Mouse (Mus musculus) midbrain, postnatal 0 days (tissue): ENCODE measurements around the gene Dnhd1. TPM values are rescaled to one million over a fixed set of nuclear protein-coding genes. Genes with fewer than 3 reads are reported as not detected.
"Not testable (repeated sequence)": the region's sequence is repeated elsewhere in the genome, so short reads cannot be mapped to it uniquely, and the experiment has no call there.

Experiments used
- ATAC-seq: fragments of 200-750 bp; cut with Nextera tagmentation; 2 replicates; pipeline ENCODE4 v1.8.0; 2017; ENCODE audit warnings: moderate number of reproducible peaks, mild to moderate bottlenecking, moderate TSS enrichment, moderate library complexity; ENCODE audit not compliant: low FRiP score
- DNase-seq: peaks from one replicate; pipeline ENCODE4 v3.0.0-alpha.2; 2015; ENCODE audit warnings: low spot score
- H3K27ac ChIP-seq: fragments of 300-500 bp; sonication (generic); 2 replicates; pipeline ENCODE4 v1.5.1; 2014; ENCODE audit warnings: low read depth, mild to moderate bottlenecking, low read length, mixed read lengths
- H3K27me3 ChIP-seq: fragments of 300-500 bp; sonication (generic); 2 replicates; pipeline ENCODE4 v1.6.1; 2014; ENCODE audit warnings: low read length, control low read depth, mixed read lengths; ENCODE audit not compliant: insufficient read depth
- H3K36me3 ChIP-seq: fragments of 300-500 bp; sonication (generic); 2 replicates; pipeline ENCODE4 v1.6.1; 2014; ENCODE audit warnings: low read length, control low read depth, mixed read lengths; ENCODE audit not compliant: insufficient read depth
- H3K4me1 ChIP-seq: fragments of 300-500 bp; sonication (generic); 2 replicates; pipeline ENCODE4 v1.6.1; 2014; ENCODE audit warnings: mild to moderate bottlenecking, control low read depth, antibody characterized with exemption, low read length, mixed read lengths; ENCODE audit not compliant: insufficient read depth
- H3K4me2 ChIP-seq: fragments of 300-500 bp; sonication (generic); 2 replicates; pipeline ENCODE4 v1.6.1; 2014; ENCODE audit warnings: low read depth, mild to moderate bottlenecking, low read length, mixed read lengths; ENCODE audit not compliant: poor library complexity, severe bottlenecking
- H3K4me3 ChIP-seq: fragments of 300-500 bp; sonication (generic); 2 replicates; pipeline ENCODE4 v1.5.1; 2014; ENCODE audit warnings: low read depth, mild to moderate bottlenecking, low read length, moderate library complexity
- H3K9ac ChIP-seq: fragments of 300-500 bp; sonication (generic); replicated peaks from 2 replicates; pipeline ENCODE4 v1.6.1; 2014; ENCODE audit warnings: mild to moderate bottlenecking, low read length, moderate library complexity, mixed read lengths; ENCODE audit not compliant: poor library complexity, severe bottlenecking
- H3K9me3 ChIP-seq: fragments of 300-500 bp; sonication (generic); 2 replicates; pipeline ENCODE4 v1.6.1; 2016; ENCODE audit warnings: low read length, control low read depth
- CTCF ChIP-seq: IDR thresholded peaks from 2 replicates; pipeline ENCODE4 v1.5.1; 2016; ENCODE audit warnings: antibody characterized with exemption, mild to moderate bottlenecking
- WGBS: fragments of 180-500 bp; shearing (Covaris S2); extraction: QIAGEN DNeasy Blood & Tissue Kit; methylation state at CpG from one replicate; pipeline ENCODE4 v1.1.7; 2014; 5-methylcytosine and 5-hydroxymethylcytosine counted together
- polyA plus RNA-seq: library from polyadenylated mRNA; unstranded; fragments of >200 nt; fragmentation: Nextera tagmentation; extraction: Ambion mirVana; gene quantifications from 2 replicates; pipeline ENCODE4 v1.2.1, GENCODE M21; 2015
- total RNA-seq: library from RNA; depleted of rRNA; stranded (reverse); fragments of >200 nt; gene quantifications from 2 replicates; pipeline ENCODE4 v1.2.3, GENCODE M21; 2014

Dnhd1 gene
- total and polyA plus RNA-seq, 2 experiments from 2014 or later, result 1.9 to 3.8 TPM

GRCm38 (mm10) chr7:105740089-105740795, 89.6 kb downstream of the Dnhd1 start:
- no peak for TF ChIP-seq CTCF
- 81% methylated on average over 13 of the region's 13 CpGs for WGBS
- H3K36me3 ChIP-seq, result peaks cover 14% of the 10 kb centered on the region; the same call in 1 of the 2 replicates

GRCm38 (mm10) chr7:105740851-105741250, 90.2 kb downstream of the Dnhd1 start:
- Histone ChIP-seq H3K27ac (no peak overlapping the region), H3K9ac (no peak overlapping the region), H3K27me3 (no peaks in the 10 kb centered on the region), H3K4me2 (no peak overlapping the region), H3K4me3 (no peak overlapping the region), H3K9me3 (no peaks in the 10 kb centered on the region), H3K36me3 (peaks cover 14% of the 10 kb centered on the region; the same call in 1 of the 2 replicates), H3K4me1 (peaks cover 6% of the 10 kb centered on the region; the same call in 1 of the 2 replicates)
- 88% methylated on average over 6 of the region's 6 CpGs for WGBS
- no peak for DNase-seq
- TF ChIP-seq CTCF, result no peak
- ATAC-seq, result no peak

More at GRCm38 (mm10) chr7:105740089-105740795, 89.6 kb downstream of the Dnhd1 start:
- Histone ChIP-seq H3K27ac (no peak overlapping the region), H3K4me2 (no peak overlapping the region), H3K9me3 (no peaks in the 10 kb centered on the region), H3K9ac (no peak overlapping the region), H3K4me3 (no peak overlapping the region), H3K4me1 (peaks cover 9% of the 10 kb centered on the region; the same call in 1 of the 2 replicates), H3K27me3 (no peaks in the 10 kb centered on the region)
- ATAC-seq, result no peak
- DNase-seq, result no peak

DNA sequence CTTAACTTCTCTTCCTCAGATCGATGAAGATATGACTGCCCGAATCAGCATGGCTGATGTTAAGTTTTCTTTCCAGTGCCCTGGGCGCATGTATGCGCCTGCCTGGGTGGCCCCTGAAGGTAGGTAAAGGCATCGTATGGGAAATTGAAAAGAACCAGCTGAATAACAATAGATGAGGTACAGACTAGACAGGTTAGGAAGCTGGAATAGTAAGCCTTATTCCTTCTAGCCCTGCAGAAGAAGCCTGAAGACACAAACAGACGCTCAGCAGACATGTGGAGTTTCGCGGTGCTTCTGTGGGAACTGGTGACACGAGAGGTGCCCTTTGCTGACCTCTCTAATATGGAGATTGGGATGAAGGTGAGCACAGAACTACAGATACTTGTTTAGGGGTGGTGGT, 91.4 kb downstream of the Dnhd1 start:
- Histone ChIP-seq H3K4me1 (peaks cover 6% of the 10 kb centered on the region; the same call in 1 of the 2 replicates), H3K27me3 (no peaks in the 10 kb centered on the region), H3K36me3 (peaks cover 19% of the 10 kb centered on the region), H3K27ac (no peak overlapping the region), H3K4me2 (no peak overlapping the region), H3K4me3 (no peak overlapping the region), H3K9me3 (no peaks in the 10 kb centered on the region), H3K9ac (no peak overlapping the region)
- no peak for ATAC-seq
- no peak for TF ChIP-seq CTCF
- DNase-seq, result no peak
- WGBS, result 93% methylated on average over 9 of the region's 9 CpGs

- H3K9me3 ChIP-seq, DNase-seq, ATAC-seq, H3K27me3 ChIP-seq, H3K9ac ChIP-seq, H3K4me2 ChIP-seq, H3K27ac ChIP-seq, H3K4me1 ChIP-seq, H3K4me3 ChIP-seq: not testable (repeated sequence)
- 91% methylated on average over 7 of the region's 7 CpGs for WGBS
- peaks cover 22% of the 10 kb centered on the region for H3K36me3 ChIP-seq
Observed at GRCm38 (mm10) chr7:105742539-105743215, 92.0 kb downstream of the Dnhd1 start.

- Histone ChIP-seq H3K27ac (peak overlapping the region; percentile 77; the same call in 1 of the 2 replicates), H3K36me3 (peaks cover 24% of the 10 kb centered on the region), H3K4me2 (peak overlapping the region; percentile 89), H3K9ac (peak overlapping the region; percentile 86), H3K4me3 (peak overlapping the region; percentile 94)
- ATAC-seq, H3K27me3 ChIP-seq, DNase-seq, H3K9me3 ChIP-seq, H3K4me1 ChIP-seq: not testable (repeated sequence)
- WGBS, result 37% methylated on average over 18 of the region's 20 CpGs
Observed at GRCm38 (mm10) chr7:105743246-105743925, 92.8 kb downstream of the Dnhd1 start.
